Mouse (Mus musculus): ENCODE measurements around the gene Gm1604a. TPM values are rescaled to one million over a fixed set of nuclear protein-coding genes. Genes with fewer than 3 reads are reported as not detected.

The Gm1604a gene
- not detected in 2 replicates for polyA plus RNA-seq (2021; fragmentation: Nextera tagmentation)
- long read RNA-seq, experiment 1, partial matches to known transcripts: 0 of 2 reads
- long read RNA-seq, experiment 1, other reads (novel, unspliced or antisense): 1 of 2 reads
- long read RNA-seq, experiment 2, partial matches to known transcripts: 0 of 3 reads
- long read RNA-seq, experiment 2, other reads (novel, unspliced or antisense): 3 of 3 reads

GRCm38 (mm10) chr17:7025257-7025656 lies at the start of gene Gm1604a:
TSS of gene Gm1604a (plus strand) at chr17:7025568.

GRCm38 (mm10) chr17:6978287-6979248 lies 46.8 kb upstream of the Gm1604a start, which contains the start of gene Gm49721:
TSS of gene Gm49721 (plus strand) at chr17:6978904.

Other genes with a start within 250 kb of the Gm1604a start
- 21.9 and 30.3 TPM in 2 replicates for gene Ezr, start 242.8 kb upstream of the Gm1604a start, polyA plus RNA-seq (2021; fragmentation: Nextera tagmentation)
- 49.5 and 51.0 TPM in 2 replicates for gene Rsph3b, start 76.9 kb upstream of the Gm1604a start, polyA plus RNA-seq (2021; fragmentation: Nextera tagmentation)
- gene Tagap1, start 64.4 kb upstream of the Gm1604a start, polyA plus RNA-seq (2021; fragmentation: Nextera tagmentation): 47.0 and 68.6 TPM in 2 replicates
- gene Rnaset2b, start 54.9 kb upstream of the Gm1604a start, polyA plus RNA-seq (2021; fragmentation: Nextera tagmentation): 91.6 and 121 TPM in 2 replicates
- 0.50 and 0.78 TPM in 2 replicates for gene Gm49721, start 46.7 kb upstream of the Gm1604a start, polyA plus RNA-seq (2021; fragmentation: Nextera tagmentation)
- gene Rps6ka2, start 144.5 kb downstream of the Gm1604a start, polyA plus RNA-seq (2021; fragmentation: Nextera tagmentation): 12.7 and 12.9 TPM in 2 replicates

Measured in layer of hippocampus, adult 6 months (tissue).